Mouse (Mus musculus) hindbrain, embryonic 13.5 days (tissue): ENCODE results near the gene Vmn2r93. TPM values are rescaled to one million over a fixed set of nuclear protein-coding genes. Genes with fewer than 3 reads are reported as not detected.

Experiments
- ATAC-seq: fragments of 200-750 bp; cut with Nextera tagmentation; 2 replicates; pipeline ENCODE4 v1.8.0; 2017; ENCODE audit warnings: moderate TSS enrichment; ENCODE audit not compliant: low FRiP score
- H3K27ac ChIP-seq: fragments of 300-500 bp; sonication (generic); 2 replicates; pipeline ENCODE4 v1.5.1; 2015; ENCODE audit warnings: inconsistent platforms, mild to moderate bottlenecking, moderate library complexity
- H3K27me3 ChIP-seq: fragments of 300-500 bp; sonication (generic); 2 replicates; pipeline ENCODE4 v1.6.1; 2015; ENCODE audit warnings: mild to moderate bottlenecking, inconsistent platforms
- H3K36me3 ChIP-seq: fragments of 300-500 bp; sonication (generic); 2 replicates; pipeline ENCODE4 v1.6.1; 2015; ENCODE audit warnings: mild to moderate bottlenecking, inconsistent platforms
- H3K4me1 ChIP-seq: fragments of 300-500 bp; sonication (generic); replicated peaks from 2 replicates; pipeline ENCODE4 v1.6.1; 2015; ENCODE audit warnings: inconsistent platforms
- H3K4me2 ChIP-seq: fragments of 300-500 bp; sonication (generic); 2 replicates; pipeline ENCODE4 v1.6.1; 2015; ENCODE audit warnings: inconsistent platforms, mild to moderate bottlenecking, moderate library complexity
- H3K4me3 ChIP-seq: fragments of 300-500 bp; sonication (generic); 2 replicates; pipeline ENCODE4 v1.5.1; 2015; ENCODE audit warnings: mild to moderate bottlenecking, inconsistent platforms
- H3K9ac ChIP-seq: fragments of 300-500 bp; sonication (generic); 2 replicates; pipeline ENCODE4 v1.6.1; 2015; ENCODE audit warnings: mild to moderate bottlenecking, inconsistent platforms
- H3K9me3 ChIP-seq: fragments of 300-500 bp; sonication (generic); 2 replicates; pipeline ENCODE4 v1.6.1; 2016; ENCODE audit warnings: inconsistent platforms
- WGBS: fragments of 180-500 bp; shearing (Covaris S2); methylation state at CpG from one replicate; pipeline ENCODE4 v1.1.7; 2015; 5-methylcytosine and 5-hydroxymethylcytosine counted together
- polyA plus RNA-seq: library from polyadenylated mRNA; unstranded; fragments of >200 nt; fragmentation: Nextera tagmentation; extraction: Ambion mirVana; gene quantifications from 2 replicates; pipeline ENCODE4 v1.2.1, GENCODE M21; 2015

Vmn2r93 gene
- polyA plus RNA-seq: not detected in 2 replicates

GRCm38 (mm10) chr17:18297799-18298198, at the start of gene Vmn2r93:
TSS of gene Vmn2r93 (plus strand) at chr17:18298099.
- WGBS: 48% methylated on average over 1 of the region's 1 CpGs
- no peak for ATAC-seq
- H3K4me1 ChIP-seq: no peaks in the 10 kb centered on the region
- 0 out of 2 replicates have a peak, but pooled peaks cover 3% of the 10 kb centered on the region for H3K9me3 ChIP-seq
- H3K27me3 ChIP-seq: no peaks in the 10 kb centered on the region
- no peak within 1 kb of the TSS for H3K4me3 ChIP-seq
- no peaks in the 10 kb centered on the region for H3K36me3 ChIP-seq
- no peak within 1 kb of the TSS for H3K27ac ChIP-seq
- H3K9ac ChIP-seq: no peak within 1 kb of the TSS
- no peak within 1 kb of the TSS for H3K4me2 ChIP-seq

- H3K36me3 ChIP-seq: no peaks in the 10 kb centered on the region
- 62% methylated on average over 2 of the region's 2 CpGs for WGBS
These were observed 20.2 kb upstream of the Vmn2r93 start, which contains the start of gene Vmn2r94 for GRCm38 (mm10) chr17:18277656-18278055. TSS of gene Vmn2r94 (minus strand) at chr17:18277756.

DNA sequence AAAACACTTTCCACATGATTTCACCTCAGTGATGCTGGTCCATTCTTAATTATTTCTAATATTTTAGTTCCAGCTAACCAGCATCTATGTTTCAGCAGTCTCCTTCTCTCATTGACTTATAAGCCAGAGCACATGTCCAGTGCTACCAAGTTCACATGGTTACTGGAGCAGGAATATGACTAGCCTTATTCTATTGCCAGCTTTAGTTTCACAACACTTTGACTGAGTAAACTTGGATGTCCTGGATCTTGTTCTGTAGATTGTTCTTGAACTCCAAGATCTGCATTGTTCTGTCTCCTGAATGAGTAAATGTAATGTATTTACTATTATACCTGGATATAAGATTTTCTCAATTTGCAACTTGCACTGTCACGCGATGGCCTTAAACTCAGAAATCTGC, 25.1 kb downstream of the Vmn2r93 start:
- Histone ChIP-seq H3K9ac (no peak overlapping the region), H3K4me3 (no peak overlapping the region), H3K4me1 (no peaks in the 10 kb centered on the region), H3K27me3 (no peaks in the 10 kb centered on the region), H3K4me2 (no peak overlapping the region), H3K36me3 (no peaks in the 10 kb centered on the region), H3K9me3 (peaks cover 19% of the 10 kb centered on the region), H3K27ac (no peak overlapping the region)
- ATAC-seq: no peak
- WGBS: 96% methylated on average over 2 of the region's 2 CpGs

More at GRCm38 (mm10) chr17:18277656-18278055, 20.2 kb upstream of the Vmn2r93 start, which contains the start of gene Vmn2r94:
- H3K4me1 ChIP-seq: no peaks in the 10 kb centered on the region
- no peaks in the 10 kb centered on the region for H3K27me3 ChIP-seq
- no peak within 1 kb of the TSS for H3K4me3 ChIP-seq
- H3K9ac ChIP-seq: no peak within 1 kb of the TSS
- peaks cover 3% of the 10 kb centered on the region; the same call in 1 of the 2 replicates for H3K9me3 ChIP-seq
- ATAC-seq: no peak
- no peak within 1 kb of the TSS for H3K4me2 ChIP-seq
- no peak within 1 kb of the TSS for H3K27ac ChIP-seq

DNA sequence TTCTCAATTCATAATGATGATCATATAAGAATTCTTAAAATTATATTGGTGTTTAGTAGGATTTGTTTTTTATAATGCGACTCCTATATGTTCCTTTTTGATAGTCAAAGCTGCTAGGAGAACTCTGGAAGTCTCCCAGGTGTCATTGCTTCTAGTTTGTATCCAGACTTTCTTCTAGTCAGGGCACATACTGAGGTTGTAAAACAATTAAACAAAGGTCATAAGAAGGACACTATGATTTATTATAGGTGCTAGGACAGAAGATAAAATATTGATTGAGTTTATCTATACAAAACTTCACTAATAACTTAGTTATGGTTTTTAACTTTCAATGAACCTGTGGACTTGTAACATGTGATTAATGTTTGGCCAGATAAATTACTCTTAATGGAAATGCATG, 62.1 kb downstream of the Vmn2r93 start:
- H3K9me3 ChIP-seq: peaks cover 11% of the 10 kb centered on the region
- H3K4me2 ChIP-seq: no peak overlapping the region
- H3K27me3 ChIP-seq: no peaks in the 10 kb centered on the region
- no peak overlapping the region for H3K9ac ChIP-seq
- ATAC-seq: no peak
- no peaks in the 10 kb centered on the region for H3K36me3 ChIP-seq
- H3K4me1 ChIP-seq: no peaks in the 10 kb centered on the region
- H3K4me3 ChIP-seq: no peak overlapping the region
- H3K27ac ChIP-seq: no peak overlapping the region
- 75% methylated on average over 1 of the region's 1 CpGs for WGBS

- ATAC-seq: no peak
- H3K9me3 ChIP-seq: peaks cover 12% of the 10 kb centered on the region
- no peaks in the 10 kb centered on the region for H3K27me3 ChIP-seq
- no peaks in the 10 kb centered on the region for H3K36me3 ChIP-seq
- H3K4me3 ChIP-seq: no peak overlapping the region
- H3K4me1 ChIP-seq: no peaks in the 10 kb centered on the region
- H3K9ac ChIP-seq: no peak overlapping the region
- WGBS: 63% methylated on average over 3 of the region's 3 CpGs
- no peak overlapping the region for H3K27ac ChIP-seq
- H3K4me2 ChIP-seq: no peak overlapping the region
These were observed 62.7 kb downstream of the Vmn2r93 start for GRCm38 (mm10) chr17:18360602-18361001.

Other genes with a start within 250 kb of the Vmn2r93 start
- 0.03 TPM in 1 of 2 replicates, not detected in the other for gene Vmn2r124, start 248.7 kb upstream of the Vmn2r93 start, polyA plus RNA-seq
- not detected in 2 replicates for gene Vmn2r91, start 213.1 kb upstream of the Vmn2r93 start, polyA plus RNA-seq
- not detected in 2 replicates for gene Vmn2r92, start 146.2 kb upstream of the Vmn2r93 start, polyA plus RNA-seq
- gene Vmn2r94, start 20.3 kb upstream of the Vmn2r93 start, polyA plus RNA-seq: not detected in 2 replicates
- gene Vmn2r95, start 126.0 kb downstream of the Vmn2r93 start, polyA plus RNA-seq: 0.01 TPM in 1 of 2 replicates, not detected in the other